Mouse (Mus musculus): ENCODE results near the gene Ccdc88c. TPM values are rescaled to one million over a fixed set of nuclear protein-coding genes. Genes with fewer than 3 reads are reported as not detected.
A peak's percentile ranks its signal among the peaks of the same experiment; 100 is the strongest.

Ccdc88c gene
- polyA plus RNA-seq, 1 experiment from 2014 or later, result 11.1 TPM

DNA sequence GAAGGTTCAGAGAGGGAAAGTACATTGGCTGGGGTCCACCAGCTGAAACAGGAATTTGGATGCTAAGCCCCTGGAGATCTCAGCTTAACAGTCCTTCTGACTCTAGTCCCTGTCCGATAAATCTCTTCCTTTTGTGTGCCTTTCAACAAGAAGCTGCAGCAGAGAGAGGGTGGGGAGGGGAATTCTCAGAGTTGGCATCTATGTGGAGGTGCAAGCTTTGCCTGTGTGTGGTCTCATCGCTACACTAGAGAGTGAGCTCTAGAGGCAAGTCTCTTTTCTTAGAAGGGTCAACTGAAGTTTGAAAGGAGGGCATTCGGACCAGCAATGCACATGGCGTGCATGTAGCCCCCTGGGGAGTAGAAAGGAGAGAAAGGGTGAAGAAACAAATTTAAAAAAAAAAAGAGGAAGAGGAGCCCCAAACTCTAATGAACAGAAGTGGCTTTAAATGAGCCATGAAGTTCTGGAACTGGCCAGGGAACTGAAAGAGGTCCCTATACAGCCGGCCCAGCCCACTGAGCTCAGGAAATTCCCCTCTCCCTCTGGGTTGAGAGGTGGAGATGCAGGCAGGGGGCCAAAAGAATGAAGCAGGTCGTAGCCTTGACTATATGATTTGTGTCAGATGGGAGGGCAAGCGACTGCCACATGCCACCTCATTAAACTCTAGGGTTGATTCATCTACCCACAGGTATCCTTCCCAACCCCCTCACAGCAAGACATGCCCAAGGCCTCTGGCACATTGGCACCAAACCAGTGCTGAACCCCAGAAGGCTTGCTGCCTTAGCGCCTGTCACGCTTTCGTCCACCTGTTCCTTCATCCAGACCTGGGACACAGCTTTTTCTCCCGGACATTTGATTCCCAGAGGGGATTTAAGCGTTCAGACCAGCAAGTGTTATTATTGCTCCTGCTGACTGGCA is 130.9 kb downstream of the Ccdc88c start:
- H3K27me3 ChIP-seq (ENCODE audit: control insufficient read depth, insufficient read depth, low read length), result peaks cover 35% of the 10 kb centered on the region
- no peak overlapping the region for H3K9ac ChIP-seq (ENCODE audit: low read length)
- WGBS, result 33% methylated on average over 12 of the region's 12 CpGs
- H3K4me3 ChIP-seq (replicated peaks; ENCODE audit: low read length), result no peak overlapping the region
- peaks cover 10% of the 10 kb centered on the region for H3K4me1 ChIP-seq (ENCODE audit: control insufficient read depth, insufficient read depth, low read length)
- no peaks in the 10 kb centered on the region for H3K36me3 ChIP-seq (ENCODE audit: control insufficient read depth, insufficient read depth, low read length)
- ATAC-seq (ENCODE audit: insufficient read depth, low FRiP score), result no peak
- no peaks in the 10 kb centered on the region for H3K9me3 ChIP-seq (replicated peaks; ENCODE audit: control insufficient read depth, low read length)
- H3K4me2 ChIP-seq (ENCODE audit: low read depth, low read length), result peak overlapping the region; percentile 53; the same call in 1 of the 2 replicates
- no peak overlapping the region for H3K27ac ChIP-seq (ENCODE audit: low read length)

DNA sequence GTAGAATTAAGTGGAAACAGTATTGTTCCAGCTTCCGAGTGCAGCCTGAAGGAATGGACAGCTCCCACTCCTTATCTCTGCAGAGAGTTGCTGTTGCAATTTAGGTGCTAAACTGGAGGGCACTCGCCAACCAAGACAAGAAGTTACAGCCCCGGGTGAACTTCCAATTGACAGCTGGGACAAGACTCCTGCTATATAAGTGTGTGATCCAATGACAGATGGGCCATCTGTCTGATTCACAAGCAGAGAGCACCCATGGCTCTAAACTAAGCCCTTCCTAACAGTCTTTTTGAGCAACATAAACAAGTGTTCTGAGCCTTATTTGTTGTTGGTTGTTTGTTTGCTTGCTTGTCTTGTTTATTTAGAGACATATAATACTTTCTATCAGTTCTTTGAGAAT is 132.2 kb downstream of the Ccdc88c start:
- Histone ChIP-seq H3K4me2 (ENCODE audit: low read depth, low read length) (no peak overlapping the region), H3K27ac (ENCODE audit: low read length) (no peak overlapping the region), H3K4me1 (ENCODE audit: control insufficient read depth, insufficient read depth, low read length) (peaks cover 10% of the 10 kb centered on the region), H3K36me3 (ENCODE audit: control insufficient read depth, insufficient read depth, low read length) (no peaks in the 10 kb centered on the region), H3K27me3 (ENCODE audit: control insufficient read depth, insufficient read depth, low read length) (peaks cover 35% of the 10 kb centered on the region), H3K4me3 (replicated peaks; ENCODE audit: low read length) (no peak overlapping the region), H3K9me3 (replicated peaks; ENCODE audit: control insufficient read depth, low read length) (no peaks in the 10 kb centered on the region), H3K9ac (ENCODE audit: low read length) (no peak overlapping the region)
- 17% methylated on average over 3 of the region's 3 CpGs for WGBS
- ATAC-seq (ENCODE audit: insufficient read depth, low FRiP score), result no peak

DNA sequence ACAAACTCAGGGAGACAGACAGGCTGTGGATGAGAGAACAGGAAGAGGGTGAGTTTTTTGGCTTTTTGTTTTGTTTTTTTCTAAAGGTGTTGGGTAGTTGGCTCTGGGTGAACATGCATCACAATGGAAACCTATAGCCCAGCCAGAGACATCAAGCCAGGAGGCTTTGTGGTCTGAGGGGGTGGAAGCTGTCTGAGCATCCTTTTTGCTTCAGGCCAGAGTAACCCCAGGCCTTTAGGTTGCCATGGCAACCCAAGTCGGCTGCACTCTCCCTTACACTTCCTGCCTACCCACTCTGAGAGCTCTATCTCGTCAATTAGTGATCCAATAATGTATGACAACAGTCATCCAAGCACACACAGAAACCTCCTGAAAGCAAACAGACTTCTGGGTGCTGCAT is 133.4 kb downstream of the Ccdc88c start:
- ATAC-seq (ENCODE audit: insufficient read depth, low FRiP score), result no peak
- WGBS, result 2% methylated on average over 2 of the region's 2 CpGs
- Histone ChIP-seq H3K4me1 (ENCODE audit: control insufficient read depth, insufficient read depth, low read length) (peaks cover 10% of the 10 kb centered on the region), H3K4me2 (ENCODE audit: low read depth, low read length) (no peak overlapping the region), H3K27ac (ENCODE audit: low read length) (no peak overlapping the region), H3K9me3 (replicated peaks; ENCODE audit: control insufficient read depth, low read length) (no peaks in the 10 kb centered on the region), H3K9ac (ENCODE audit: low read length) (no peak overlapping the region), H3K36me3 (ENCODE audit: control insufficient read depth, insufficient read depth, low read length) (no peaks in the 10 kb centered on the region), H3K4me3 (replicated peaks; ENCODE audit: low read length) (no peak overlapping the region), H3K27me3 (ENCODE audit: control insufficient read depth, insufficient read depth, low read length) (peaks cover 34% of the 10 kb centered on the region)

DNA sequence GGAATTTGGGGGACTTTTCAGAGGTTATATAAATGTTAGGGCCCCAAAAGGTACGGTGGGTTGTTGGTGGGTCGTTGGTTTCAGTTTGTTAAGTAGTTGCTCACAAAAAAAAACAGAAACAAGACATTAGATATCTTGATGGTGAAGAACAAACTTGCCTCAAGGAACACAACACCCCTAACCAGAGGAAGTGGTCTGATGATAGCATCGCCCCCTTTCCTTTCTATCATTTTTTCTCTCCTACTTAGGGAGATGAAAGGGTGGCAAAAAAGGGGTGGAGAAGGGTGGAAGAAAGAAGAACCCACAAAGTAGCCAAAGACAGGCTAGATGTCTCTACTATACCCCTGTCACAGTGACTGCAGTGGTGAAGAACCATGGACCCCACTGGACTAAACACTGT is 138.3 kb downstream of the Ccdc88c start:
- ATAC-seq (ENCODE audit: insufficient read depth, low FRiP score), result no peak
- H3K9ac ChIP-seq (ENCODE audit: low read length), result no peak overlapping the region
- no peaks in the 10 kb centered on the region for H3K36me3 ChIP-seq (ENCODE audit: control insufficient read depth, insufficient read depth, low read length)
- no peaks in the 10 kb centered on the region for H3K9me3 ChIP-seq (replicated peaks; ENCODE audit: control insufficient read depth, low read length)
- peaks cover 8% of the 10 kb centered on the region; the same call in 1 of the 2 replicates for H3K4me1 ChIP-seq (ENCODE audit: control insufficient read depth, insufficient read depth, low read length)
- H3K27me3 ChIP-seq (ENCODE audit: control insufficient read depth, insufficient read depth, low read length), result no peaks in the 10 kb centered on the region; the same call in 1 of the 2 replicates
- no peak overlapping the region for H3K4me2 ChIP-seq (ENCODE audit: low read depth, low read length)
- 83% methylated on average over 3 of the region's 3 CpGs for WGBS
- H3K4me3 ChIP-seq (replicated peaks; ENCODE audit: low read length), result no peak overlapping the region
- no peak overlapping the region for H3K27ac ChIP-seq (ENCODE audit: low read length)

DNA sequence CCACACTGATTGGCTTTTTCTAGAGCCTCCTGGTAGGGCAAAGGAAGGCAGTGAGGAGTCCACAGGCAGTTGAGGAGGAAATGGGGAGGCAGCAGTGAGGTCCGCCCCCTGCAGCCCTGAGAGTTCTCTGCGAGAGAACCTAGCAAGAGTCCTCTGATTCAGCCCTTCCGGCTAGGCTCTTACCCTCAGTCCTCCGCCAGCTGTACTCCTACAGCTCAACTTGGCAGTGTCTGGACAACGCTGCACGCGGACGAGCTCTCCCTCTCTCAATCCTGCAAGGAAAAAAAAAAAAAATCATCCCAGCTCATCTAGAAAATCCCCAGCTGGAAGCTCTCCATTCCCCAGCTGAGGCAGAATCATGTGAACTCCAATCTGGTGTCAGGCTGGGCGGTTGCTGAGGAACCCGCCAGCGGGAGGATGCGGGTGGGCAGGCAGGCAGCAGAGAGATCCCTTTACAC is 141.0 kb downstream of the Ccdc88c start:
- Histone ChIP-seq H3K27me3 (ENCODE audit: control insufficient read depth, insufficient read depth, low read length) (no peaks in the 10 kb centered on the region; the same call in 1 of the 2 replicates), H3K36me3 (ENCODE audit: control insufficient read depth, insufficient read depth, low read length) (no peaks in the 10 kb centered on the region), H3K4me1 (ENCODE audit: control insufficient read depth, insufficient read depth, low read length) (peaks cover 8% of the 10 kb centered on the region; the same call in 1 of the 2 replicates), H3K27ac (ENCODE audit: low read length) (peak overlapping the region; percentile 76; the same call in 1 of the 2 replicates), H3K9ac (ENCODE audit: low read length) (no peak overlapping the region), H3K9me3 (replicated peaks; ENCODE audit: control insufficient read depth, low read length) (no peaks in the 10 kb centered on the region), H3K4me2 (ENCODE audit: low read depth, low read length) (peak overlapping the region; percentile 17; the same call in 1 of the 2 replicates), H3K4me3 (replicated peaks; ENCODE audit: low read length) (no peak overlapping the region)
- 13% methylated on average over 12 of the region's 12 CpGs for WGBS
- ATAC-seq (ENCODE audit: insufficient read depth, low FRiP score), result peak; percentile 79

DNA sequence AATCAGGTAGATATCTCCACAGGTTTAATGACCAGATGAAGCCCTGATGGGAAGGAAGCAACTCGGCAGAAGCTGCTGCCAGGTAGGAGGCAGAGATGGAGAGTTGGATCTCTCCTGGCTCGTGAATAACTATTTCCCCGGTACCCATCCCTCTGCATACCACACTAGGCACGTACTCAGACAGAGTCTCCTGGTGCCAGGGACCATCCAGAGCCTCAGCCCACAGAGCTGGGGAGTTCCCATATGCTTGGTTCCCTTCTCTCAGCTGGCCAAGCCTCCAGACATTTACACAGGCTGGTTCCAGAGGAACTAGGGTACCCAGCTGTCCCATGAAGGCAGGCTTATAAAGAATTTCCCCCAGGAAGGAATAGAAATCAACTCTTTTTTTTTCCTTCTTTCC is 142.0 kb downstream of the Ccdc88c start:
- Histone ChIP-seq H3K27ac (ENCODE audit: low read length) (no peak overlapping the region), H3K9ac (ENCODE audit: low read length) (no peak overlapping the region), H3K27me3 (ENCODE audit: control insufficient read depth, insufficient read depth, low read length) (no peaks in the 10 kb centered on the region; the same call in 1 of the 2 replicates), H3K4me2 (ENCODE audit: low read depth, low read length) (no peak overlapping the region), H3K4me3 (replicated peaks; ENCODE audit: low read length) (no peak overlapping the region), H3K4me1 (ENCODE audit: control insufficient read depth, insufficient read depth, low read length) (peaks cover 8% of the 10 kb centered on the region; the same call in 1 of the 2 replicates), H3K36me3 (ENCODE audit: control insufficient read depth, insufficient read depth, low read length) (no peaks in the 10 kb centered on the region), H3K9me3 (replicated peaks; ENCODE audit: control insufficient read depth, low read length) (no peaks in the 10 kb centered on the region)
- no peak for ATAC-seq (ENCODE audit: insufficient read depth, low FRiP score)
- whole genome bisulfite sequencing, result 74% methylated on average over 4 of the region's 4 CpGs

DNA sequence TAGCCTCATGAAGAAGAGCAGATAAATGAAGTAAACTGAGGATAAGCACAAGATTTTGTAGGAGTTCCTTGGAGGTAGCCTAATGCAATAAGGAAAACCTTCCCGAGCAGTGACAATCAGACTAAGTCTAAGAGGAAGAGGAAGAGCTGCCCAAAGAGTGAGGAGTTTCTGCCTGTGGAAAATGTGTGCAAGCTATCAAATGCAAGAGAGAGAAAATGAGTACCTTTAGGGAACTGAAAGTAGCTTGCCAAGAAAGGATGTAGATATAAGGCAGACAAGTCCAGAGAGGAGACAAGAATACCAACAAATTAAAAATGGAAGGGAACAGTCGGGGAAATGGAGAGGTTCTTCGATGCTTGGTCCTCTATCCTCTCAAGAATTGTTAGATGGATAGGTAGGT is 143.3 kb downstream of the Ccdc88c start:
- 83% methylated on average over 3 of the region's 3 CpGs for WGBS
- H3K4me3 ChIP-seq (replicated peaks; ENCODE audit: low read length), result no peak overlapping the region
- no peak for ATAC-seq (ENCODE audit: insufficient read depth, low FRiP score)
- H3K4me1 ChIP-seq (ENCODE audit: control insufficient read depth, insufficient read depth, low read length), result peaks cover 8% of the 10 kb centered on the region; the same call in 1 of the 2 replicates
- no peaks in the 10 kb centered on the region for H3K36me3 ChIP-seq (ENCODE audit: control insufficient read depth, insufficient read depth, low read length)
- no peak overlapping the region for H3K4me2 ChIP-seq (ENCODE audit: low read depth, low read length)
- no peak overlapping the region for H3K27ac ChIP-seq (ENCODE audit: low read length)
- H3K9ac ChIP-seq (ENCODE audit: low read length), result no peak overlapping the region
- no peaks in the 10 kb centered on the region; the same call in 1 of the 2 replicates for H3K27me3 ChIP-seq (ENCODE audit: control insufficient read depth, insufficient read depth, low read length)
- no peaks in the 10 kb centered on the region for H3K9me3 ChIP-seq (replicated peaks; ENCODE audit: control insufficient read depth, low read length)

DNA sequence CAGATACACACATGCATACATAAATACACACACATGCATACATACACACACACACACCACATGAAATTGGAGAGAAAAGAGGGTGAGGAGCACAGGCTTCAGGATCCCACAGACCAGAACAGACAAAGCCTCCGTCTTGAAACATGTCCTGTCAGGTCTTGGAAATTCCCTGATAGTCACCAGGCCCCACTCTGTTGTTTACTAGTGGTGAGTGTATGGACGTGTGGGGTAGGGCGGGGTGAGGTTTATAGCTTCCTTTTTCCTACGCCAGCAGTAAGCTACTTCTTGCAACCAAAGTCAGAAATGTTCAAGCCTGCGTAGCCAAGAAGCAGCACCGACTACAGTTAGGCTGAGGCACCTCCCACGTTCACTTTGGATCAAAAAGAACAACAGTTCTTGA is 145.7 kb downstream of the Ccdc88c start:
- WGBS, result 38% methylated on average over 7 of the region's 7 CpGs
- peaks cover 4% of the 10 kb centered on the region; the same call in 1 of the 2 replicates for H3K4me1 ChIP-seq (ENCODE audit: control insufficient read depth, insufficient read depth, low read length)
- no peak overlapping the region for H3K9ac ChIP-seq (ENCODE audit: low read length)
- no peaks in the 10 kb centered on the region; the same call in 1 of the 2 replicates for H3K27me3 ChIP-seq (ENCODE audit: control insufficient read depth, insufficient read depth, low read length)
- no peak for ATAC-seq (ENCODE audit: insufficient read depth, low FRiP score)
- no peaks in the 10 kb centered on the region for H3K9me3 ChIP-seq (replicated peaks; ENCODE audit: control insufficient read depth, low read length)
- H3K4me2 ChIP-seq (ENCODE audit: low read depth, low read length), result no peak overlapping the region
- no peak overlapping the region for H3K27ac ChIP-seq (ENCODE audit: low read length)
- no peaks in the 10 kb centered on the region for H3K36me3 ChIP-seq (ENCODE audit: control insufficient read depth, insufficient read depth, low read length)
- no peak overlapping the region for H3K4me3 ChIP-seq (replicated peaks; ENCODE audit: low read length)

DNA sequence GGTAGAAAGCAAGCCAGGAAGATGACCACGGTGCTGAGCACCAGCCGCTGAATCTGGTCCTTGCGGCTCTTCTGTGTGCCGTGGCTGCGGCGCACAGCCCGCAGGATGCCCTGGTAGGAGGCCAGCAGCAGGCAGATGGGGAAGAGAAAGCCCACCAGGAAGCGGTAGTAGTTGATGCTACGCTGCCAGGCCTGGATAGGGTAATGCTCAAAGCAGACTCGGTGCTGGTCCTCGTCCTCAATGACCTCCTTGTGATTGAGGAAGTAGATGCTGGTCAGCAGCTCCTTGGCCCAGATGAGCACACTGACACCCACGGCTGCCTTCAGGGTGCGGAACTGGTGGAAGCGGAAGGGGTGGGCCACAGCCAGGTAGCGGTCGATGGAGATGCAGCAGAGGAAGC is 150.3 kb downstream of the Ccdc88c start:
- no peak overlapping the region for H3K4me2 ChIP-seq (ENCODE audit: low read depth, low read length)
- no peak overlapping the region for H3K4me3 ChIP-seq (replicated peaks; ENCODE audit: low read length)
- no peaks in the 10 kb centered on the region for H3K36me3 ChIP-seq (ENCODE audit: control insufficient read depth, insufficient read depth, low read length)
- WGBS, result 91% methylated on average over 16 of the region's 16 CpGs
- no peaks in the 10 kb centered on the region for H3K4me1 ChIP-seq (ENCODE audit: control insufficient read depth, insufficient read depth, low read length)
- H3K9me3 ChIP-seq (replicated peaks; ENCODE audit: control insufficient read depth, low read length), result no peaks in the 10 kb centered on the region
- H3K9ac ChIP-seq (ENCODE audit: low read length), result no peak overlapping the region
- no peak for ATAC-seq (ENCODE audit: insufficient read depth, low FRiP score)
- no peak overlapping the region for H3K27ac ChIP-seq (ENCODE audit: low read length)
- H3K27me3 ChIP-seq (ENCODE audit: control insufficient read depth, insufficient read depth, low read length), result no peaks in the 10 kb centered on the region
